Mouse (Mus musculus) intestine, embryonic 14.5 days (tissue): Measurements from ENCODE around the gene Taar6. TPM values are rescaled to one million over a fixed set of nuclear protein-coding genes. Genes with fewer than 3 reads are reported as not detected.

ENCODE experiments used
- ATAC-seq: fragments of 200-750 bp; cut with Nextera tagmentation; replicated peaks from 2 replicates; pipeline ENCODE4 v1.8.0; 2017; ENCODE audit warnings: low read depth, moderate number of reproducible peaks, moderate TSS enrichment, moderate library complexity; ENCODE audit not compliant: low FRiP score, low TSS enrichment
- DNase-seq: peaks from one replicate; pipeline ENCODE4 v3.0.0-alpha.2; 2018; ENCODE audit warnings: low spot score
- H3K27ac ChIP-seq: fragments of 300-500 bp; sonication (generic); 2 replicates; pipeline ENCODE4 v1.5.1; 2014; ENCODE audit warnings: low read depth, mild to moderate bottlenecking, control low read depth
- H3K27me3 ChIP-seq: fragments of 300-500 bp; sonication (generic); replicated peaks from 2 replicates; pipeline ENCODE4 v1.6.1; 2014; ENCODE audit warnings: low read length, control low read depth; ENCODE audit not compliant: control insufficient read depth, insufficient read depth
- H3K36me3 ChIP-seq: fragments of 300-500 bp; sonication (generic); 2 replicates; pipeline ENCODE4 v1.6.1; 2014; ENCODE audit warnings: low read length, control low read depth; ENCODE audit not compliant: control insufficient read depth, insufficient read depth
- H3K4me1 ChIP-seq: fragments of 300-500 bp; sonication (generic); replicated peaks from 2 replicates; pipeline ENCODE4 v1.6.1; 2014; ENCODE audit warnings: low read length, control low read depth, mixed read lengths; ENCODE audit not compliant: control insufficient read depth, insufficient read depth
- H3K4me2 ChIP-seq: fragments of 300-500 bp; sonication (generic); 2 replicates; pipeline ENCODE4 v1.6.1; 2014; ENCODE audit warnings: low read length
- H3K4me3 ChIP-seq: fragments of 300-500 bp; sonication (generic); 2 replicates; pipeline ENCODE4 v1.5.1; 2014; ENCODE audit warnings: low read depth, low read length, control low read depth, mixed read lengths
- H3K9ac ChIP-seq: fragments of 300-500 bp; sonication (generic); 2 replicates; pipeline ENCODE4 v1.6.1; 2014; ENCODE audit warnings: mild to moderate bottlenecking, low read length
- H3K9me3 ChIP-seq: fragments of 300-500 bp; sonication (generic); 2 replicates; pipeline ENCODE4 v1.6.1; 2016; ENCODE audit warnings: low read length, control low read depth; ENCODE audit not compliant: control insufficient read depth
- WGBS: fragments of 180-500 bp; shearing (Covaris S2); extraction: QIAGEN DNeasy Blood & Tissue Kit; methylation state at CpG from one replicate; pipeline ENCODE4 v1.1.7; 2014; 5-methylcytosine and 5-hydroxymethylcytosine counted together
- polyA plus RNA-seq: library from polyadenylated mRNA; unstranded; fragments of >200 nt; fragmentation: Nextera tagmentation; extraction: Ambion mirVana; gene quantifications from 2 replicates; pipeline ENCODE4 v1.2.1, GENCODE M21; 2014

Gene Taar6
- polyA plus RNA-seq, 1 experiment from 2014 or later: not detected

- no peak overlapping the region for H3K27ac ChIP-seq
- H3K4me3 ChIP-seq: no peak overlapping the region
- H3K9me3 ChIP-seq: no peaks in the 10 kb centered on the region
- H3K4me1 ChIP-seq: no peaks in the 10 kb centered on the region
- H3K36me3 ChIP-seq: no peaks in the 10 kb centered on the region
- no peak overlapping the region for H3K4me2 ChIP-seq
- H3K9ac ChIP-seq: no peak overlapping the region
- H3K27me3 ChIP-seq: no peaks in the 10 kb centered on the region
- 84% methylated on average over 6 of the region's 6 CpGs for WGBS
- ATAC-seq: no peak
- DNase-seq: no peak
Measured at GRCm38 (mm10) chr10:23951714-23952113, 33.7 kb downstream of the Taar6 start.

GRCm38 (mm10) chr10:23949508-23950005 lies 35.9 kb downstream of the Taar6 start, which contains the start of gene Taar3:
Gene Taar3 (plus strand): TSS chr10:23949558.
- H3K36me3 ChIP-seq: no peaks in the 10 kb centered on the region
- H3K9me3 ChIP-seq: no peaks in the 10 kb centered on the region
- DNase-seq (no peak), ATAC-seq (no peak)
- H3K4me3 ChIP-seq: no peak within 1 kb of the TSS
- H3K4me2 ChIP-seq: no peak within 1 kb of the TSS
- H3K27ac ChIP-seq: no peak within 1 kb of the TSS
- H3K4me1 ChIP-seq: no peaks in the 10 kb centered on the region
- 89% methylated on average over 16 of the region's 16 CpGs for WGBS
- no peaks in the 10 kb centered on the region for H3K27me3 ChIP-seq
- no peak within 1 kb of the TSS for H3K9ac ChIP-seq

- no peak overlapping the region for H3K4me2 ChIP-seq
- H3K9me3 ChIP-seq: no peaks in the 10 kb centered on the region
- H3K9ac ChIP-seq: no peak overlapping the region
- no peaks in the 10 kb centered on the region for H3K4me1 ChIP-seq
- no peak for ATAC-seq
- WGBS: 56% methylated on average over 7 of the region's 7 CpGs
- DNase-seq: no peak
- no peak overlapping the region for H3K4me3 ChIP-seq
- H3K27me3 ChIP-seq: no peaks in the 10 kb centered on the region
- no peaks in the 10 kb centered on the region for H3K36me3 ChIP-seq
- no peak overlapping the region for H3K27ac ChIP-seq
Measured at GRCm38 (mm10) chr10:23948026-23948425, 37.4 kb downstream of the Taar6 start.

GRCm38 (mm10) chr10:23942465-23942864 lies 43.0 kb downstream of the Taar6 start:
- H3K27me3 ChIP-seq: no peaks in the 10 kb centered on the region
- H3K4me3 ChIP-seq: no peak overlapping the region
- H3K9me3 ChIP-seq: no peaks in the 10 kb centered on the region
- H3K36me3 ChIP-seq: no peaks in the 10 kb centered on the region
- no peak for ATAC-seq
- no peaks in the 10 kb centered on the region for H3K4me1 ChIP-seq
- WGBS: 73% methylated on average over 5 of the region's 5 CpGs
- H3K27ac ChIP-seq: no peak overlapping the region
- H3K9ac ChIP-seq: no peak overlapping the region
- no peak overlapping the region for H3K4me2 ChIP-seq
- no peak for DNase-seq

GRCm38 (mm10) chr10:23938312-23938711 lies 47.1 kb downstream of the Taar6 start, which contains the start of gene Taar2:
Gene Taar2 (plus strand): TSS chr10:23938572.
- Histone ChIP-seq H3K27ac (no peak within 1 kb of the TSS), H3K4me2 (no peak within 1 kb of the TSS), H3K4me3 (no peak within 1 kb of the TSS), H3K27me3 (no peaks in the 10 kb centered on the region), H3K9ac (no peak within 1 kb of the TSS), H3K4me1 (no peaks in the 10 kb centered on the region), H3K36me3 (no peaks in the 10 kb centered on the region), H3K9me3 (no peaks in the 10 kb centered on the region)
- no peak for DNase-seq
- no peak for ATAC-seq
- WGBS: 55% methylated on average over 6 of the region's 6 CpGs

- H3K4me1 ChIP-seq: no peaks in the 10 kb centered on the region
- DNase-seq: no peak
- no peaks in the 10 kb centered on the region for H3K27me3 ChIP-seq
- no peak overlapping the region for H3K9ac ChIP-seq
- no peaks in the 10 kb centered on the region for H3K9me3 ChIP-seq
- ATAC-seq: no peak
- H3K27ac ChIP-seq: no peak overlapping the region
- no peak overlapping the region for H3K4me3 ChIP-seq
- H3K4me2 ChIP-seq: no peak overlapping the region
- 48% methylated on average over 4 of the region's 4 CpGs for WGBS
- no peaks in the 10 kb centered on the region for H3K36me3 ChIP-seq
Measured at GRCm38 (mm10) chr10:23937613-23938012, 47.8 kb downstream of the Taar6 start.

Other genes with a start within 250 kb of the Taar6 start
- 270 and 302 TPM in 2 replicates for gene Rps12, start 198.4 kb downstream of the Taar6 start, polyA plus RNA-seq
- gene Slc18b1, start 188.7 kb downstream of the Taar6 start, polyA plus RNA-seq: 16.3 and 17.8 TPM in 2 replicates
- 0.12 TPM in 1 of 2 replicates, not detected in the other for gene Vnn3, start 134.2 kb downstream of the Taar6 start, polyA plus RNA-seq
- 2.6 and 2.9 TPM in 2 replicates for gene Vnn1, start 91.0 kb downstream of the Taar6 start, polyA plus RNA-seq
- gene Taar1, start 65.3 kb downstream of the Taar6 start, polyA plus RNA-seq: not detected in 2 replicates
- gene Taar2, start 47.1 kb downstream of the Taar6 start, polyA plus RNA-seq: 0.42 TPM in 1 of 2 replicates, not detected in the other
- gene Taar3, start 36.1 kb downstream of the Taar6 start, polyA plus RNA-seq: not detected in 2 replicates
- not detected in 2 replicates for gene Taar4, start 25.2 kb downstream of the Taar6 start, polyA plus RNA-seq
- not detected in 2 replicates for gene Taar5, start 14.9 kb downstream of the Taar6 start, polyA plus RNA-seq
- not detected in 2 replicates for gene Taar7a, start 7.8 kb upstream of the Taar6 start, polyA plus RNA-seq
- gene Taar7b, start 14.3 kb upstream of the Taar6 start, polyA plus RNA-seq: not detected in 2 replicates
- not detected in 2 replicates for gene Taar7d, start 41.6 kb upstream of the Taar6 start, polyA plus RNA-seq
- gene Taar7e, start 52.0 kb upstream of the Taar6 start, polyA plus RNA-seq: not detected in 2 replicates
- not detected in 2 replicates for gene Taar7f, start 63.9 kb upstream of the Taar6 start, polyA plus RNA-seq
- gene Taar8a, start 90.9 kb upstream of the Taar6 start, polyA plus RNA-seq: not detected in 2 replicates
- gene Taar8b, start 106.6 kb upstream of the Taar6 start, polyA plus RNA-seq: not detected in 2 replicates
- not detected in 2 replicates for gene Taar8c, start 116.3 kb upstream of the Taar6 start, polyA plus RNA-seq
- gene Taar9, start 123.9 kb upstream of the Taar6 start, polyA plus RNA-seq: not detected in 2 replicates
- gene Stx7, start 163.7 kb upstream of the Taar6 start, polyA plus RNA-seq: 91.8 and 100 TPM in 2 replicates
- gene Moxd1, start 237.9 kb upstream of the Taar6 start, polyA plus RNA-seq: 19.2 and 23.2 TPM in 2 replicates